Mouse (Mus musculus): ENCODE data around the gene Gm14819. TPM values are rescaled to one million over a fixed set of nuclear protein-coding genes. Genes with fewer than 3 reads are reported as not detected.

Gene Gm14819
- polyA plus RNA-seq (2012; rRNA removed): not detected in 2 replicates

GRCm38 (mm10) chrX:35403883-35404282, at the start of gene Gm14819:
TSS of gene Gm14819 (plus strand) at chrX:35404183.

Measured in liver, embryonic 14 days (tissue).